Mouse (Mus musculus) midbrain, embryonic 10.5 days (tissue): ENCODE results near the gene Pgd. TPM values are rescaled to one million over a fixed set of nuclear protein-coding genes. Genes with fewer than 3 reads are reported as not detected.

ENCODE experiments used
- DNase-seq: peaks from one replicate; pipeline ENCODE4 v3.0.0-alpha.2; 2017; ENCODE audit warnings: low spot score
- H3K27ac ChIP-seq: fragments of 300-500 bp; sonication (generic); replicated peaks from 2 replicates; pipeline ENCODE4 v1.5.1; 2016; ENCODE audit warnings: mild to moderate bottlenecking
- H3K27me3 ChIP-seq: fragments of 300-500 bp; sonication (generic); 2 replicates; pipeline ENCODE4 v1.6.1; 2016; ENCODE audit warnings: low read depth, mild to moderate bottlenecking; ENCODE audit not compliant: poor library complexity, severe bottlenecking
- H3K36me3 ChIP-seq: fragments of 300-500 bp; sonication (generic); 2 replicates; pipeline ENCODE4 v1.6.1; 2016; ENCODE audit warnings: mild to moderate bottlenecking, moderate library complexity
- H3K4me1 ChIP-seq: fragments of 300-500 bp; sonication (generic); 2 replicates; pipeline ENCODE4 v1.6.1; 2016
- H3K4me3 ChIP-seq: fragments of 300-500 bp; sonication (generic); 2 replicates; pipeline ENCODE4 v1.5.1; 2016; ENCODE audit warnings: mild to moderate bottlenecking, moderate library complexity
- H3K9me3 ChIP-seq: fragments of 300-500 bp; sonication (generic); replicated peaks from 2 replicates; pipeline ENCODE4 v1.6.1; 2016; ENCODE audit warnings: mild to moderate bottlenecking
- WGBS: fragments of 180-500 bp; shearing (Covaris S2); methylation state at CpG from one replicate; pipeline ENCODE4 v1.1.7; 2016; 5-methylcytosine and 5-hydroxymethylcytosine counted together
- polyA plus RNA-seq: library from polyadenylated mRNA; unstranded; fragments of >200 nt; fragmentation: Nextera tagmentation; extraction: Ambion mirVana; gene quantifications from 2 replicates; pipeline ENCODE4 v1.2.1, GENCODE M21; 2016

Gene Pgd
- polyA plus RNA-seq, 1 experiment from 2014 or later: 168 TPM

DNA sequence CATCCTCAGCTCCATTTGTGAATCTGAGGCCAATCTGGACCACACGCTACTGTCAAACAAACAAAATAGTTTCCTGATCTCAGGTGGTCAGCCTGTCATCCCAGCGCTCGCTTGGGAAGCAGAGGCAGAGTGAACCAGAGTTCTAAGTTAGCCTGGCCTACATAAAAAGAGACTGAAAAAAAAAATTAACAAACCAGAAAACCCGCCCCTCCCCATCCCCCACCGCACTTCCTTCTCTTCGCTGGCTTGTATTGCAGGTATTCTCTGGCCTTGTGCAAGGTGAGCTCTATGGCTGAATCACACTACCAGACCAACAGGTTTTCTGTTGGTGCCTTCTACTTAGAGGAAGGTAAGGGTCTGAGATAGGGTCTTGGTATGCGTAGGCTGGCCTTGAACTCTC, 19.0 kb downstream of the Pgd start:
- no peak overlapping the region for H3K4me3 ChIP-seq
- H3K36me3 ChIP-seq: peaks cover 37% of the 10 kb centered on the region
- H3K4me1 ChIP-seq: peaks cover 22% of the 10 kb centered on the region
- DNase-seq: no peak
- WGBS: 87% methylated on average over 7 of the region's 7 CpGs
- H3K27me3 ChIP-seq: no peaks in the 10 kb centered on the region; the same call in 1 of the 2 replicates
- no peak overlapping the region for H3K27ac ChIP-seq
- no peaks in the 10 kb centered on the region for H3K9me3 ChIP-seq

DNA sequence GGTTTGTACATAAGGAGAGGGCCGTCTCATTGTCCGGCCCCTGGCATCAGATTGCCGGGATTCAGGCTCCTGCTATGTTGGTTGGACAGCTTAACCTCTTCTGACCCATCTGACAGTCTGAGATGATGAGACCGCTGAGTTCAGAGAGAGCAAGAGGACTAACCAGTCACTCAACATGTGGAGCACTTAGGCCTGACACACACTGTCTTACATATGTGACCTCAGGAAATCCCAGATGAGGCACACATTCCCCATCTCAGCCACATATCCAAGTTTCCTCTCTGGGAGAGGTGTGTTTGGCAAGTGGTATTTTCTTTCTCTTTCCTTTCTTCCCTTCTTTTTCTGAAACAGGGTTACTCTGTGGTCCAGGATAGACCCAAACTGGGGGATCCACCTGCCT, 21.4 kb downstream of the Pgd start:
- Histone ChIP-seq H3K4me3 (no peak overlapping the region), H3K27ac (peak overlapping the region; percentile 78), H3K4me1 (peaks cover 20% of the 10 kb centered on the region), H3K27me3 (no peaks in the 10 kb centered on the region; the same call in 1 of the 2 replicates), H3K36me3 (peaks cover 13% of the 10 kb centered on the region), H3K9me3 (no peaks in the 10 kb centered on the region)
- WGBS: 73% methylated on average over 4 of the region's 4 CpGs
- no peak for DNase-seq

DNA sequence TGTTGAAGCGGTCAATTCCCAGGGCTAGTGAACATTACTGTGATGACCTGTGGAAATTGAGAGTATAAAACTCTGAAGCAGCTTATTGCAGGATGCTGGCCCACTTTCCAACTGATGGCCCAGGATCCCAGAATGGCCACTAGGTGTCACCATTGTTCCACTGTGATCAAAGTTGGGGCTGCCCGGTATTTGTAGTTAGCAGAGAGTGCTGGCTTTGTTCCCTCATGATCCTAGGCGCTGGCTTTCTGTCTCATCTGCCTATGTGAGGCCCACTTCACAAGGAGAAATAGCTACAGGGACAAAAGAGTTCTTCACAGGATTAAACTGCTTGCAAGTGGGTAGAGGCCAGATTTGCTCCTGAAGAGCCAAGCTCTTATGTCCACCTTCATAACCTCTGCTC, 22.1 kb downstream of the Pgd start:
- Histone ChIP-seq H3K36me3 (peaks cover 6% of the 10 kb centered on the region), H3K9me3 (no peaks in the 10 kb centered on the region), H3K27me3 (no peaks in the 10 kb centered on the region; the same call in 1 of the 2 replicates), H3K4me1 (peaks cover 20% of the 10 kb centered on the region), H3K27ac (peak overlapping the region; percentile 78), H3K4me3 (peak overlapping the region; percentile 7; the same call in 1 of the 2 replicates)
- 5% methylated on average over 3 of the region's 3 CpGs for WGBS
- DNase-seq: peak; percentile 86

DNA sequence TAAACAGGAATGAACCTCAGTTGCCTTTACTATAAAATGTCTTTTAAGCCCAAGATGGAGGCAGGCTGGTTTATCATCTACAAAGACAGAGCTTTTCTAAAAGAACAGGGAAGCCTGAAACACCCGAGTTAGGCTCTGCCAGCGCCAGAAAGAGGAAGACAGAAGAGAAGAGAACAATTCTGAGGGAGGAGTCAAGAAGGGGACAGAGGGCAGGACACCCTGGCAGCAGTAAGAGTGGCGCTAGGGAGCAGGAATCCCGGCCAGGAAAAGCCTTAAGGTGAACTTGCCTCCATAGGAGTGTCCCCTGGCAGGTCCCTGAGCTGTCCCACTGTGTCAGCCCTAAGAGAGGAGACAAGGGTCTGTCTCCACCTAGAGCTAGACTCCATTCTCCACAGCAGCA, 23.0 kb downstream of the Pgd start:
- no peak for DNase-seq
- Histone ChIP-seq H3K27me3 (no peaks in the 10 kb centered on the region; the same call in 1 of the 2 replicates), H3K4me3 (no peak overlapping the region), H3K27ac (no peak overlapping the region), H3K36me3 (no peaks in the 10 kb centered on the region), H3K4me1 (peaks cover 20% of the 10 kb centered on the region), H3K9me3 (no peaks in the 10 kb centered on the region)
- WGBS: 33% methylated on average over 4 of the region's 4 CpGs

DNA sequence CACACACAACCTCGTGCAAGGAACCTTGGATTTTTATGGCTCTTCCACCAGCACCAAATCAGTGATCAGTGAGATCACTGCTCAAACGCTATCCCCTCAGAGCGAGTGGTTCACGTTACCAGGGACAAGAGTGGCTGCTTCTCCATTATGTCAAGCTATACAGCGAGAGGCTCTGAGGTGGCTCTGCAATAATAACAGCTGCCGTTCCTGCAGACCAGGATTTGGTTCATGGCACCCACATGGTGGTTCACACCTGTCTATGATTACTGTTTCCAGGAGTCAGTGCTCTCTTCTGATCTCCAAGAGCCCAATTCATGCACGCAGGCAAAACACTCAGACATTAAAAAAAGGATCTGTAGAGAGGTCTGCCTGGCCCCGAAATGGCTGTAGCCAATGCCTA, 28.1 kb downstream of the Pgd start:
- no peaks in the 10 kb centered on the region for H3K9me3 ChIP-seq
- peaks cover 13% of the 10 kb centered on the region for H3K36me3 ChIP-seq
- WGBS: 85% methylated on average over 8 of the region's 8 CpGs
- DNase-seq: no peak
- H3K27ac ChIP-seq: no peak overlapping the region
- no peak overlapping the region for H3K4me3 ChIP-seq
- H3K27me3 ChIP-seq: no peaks in the 10 kb centered on the region; the same call in 1 of the 2 replicates
- peaks cover 11% of the 10 kb centered on the region for H3K4me1 ChIP-seq

DNA sequence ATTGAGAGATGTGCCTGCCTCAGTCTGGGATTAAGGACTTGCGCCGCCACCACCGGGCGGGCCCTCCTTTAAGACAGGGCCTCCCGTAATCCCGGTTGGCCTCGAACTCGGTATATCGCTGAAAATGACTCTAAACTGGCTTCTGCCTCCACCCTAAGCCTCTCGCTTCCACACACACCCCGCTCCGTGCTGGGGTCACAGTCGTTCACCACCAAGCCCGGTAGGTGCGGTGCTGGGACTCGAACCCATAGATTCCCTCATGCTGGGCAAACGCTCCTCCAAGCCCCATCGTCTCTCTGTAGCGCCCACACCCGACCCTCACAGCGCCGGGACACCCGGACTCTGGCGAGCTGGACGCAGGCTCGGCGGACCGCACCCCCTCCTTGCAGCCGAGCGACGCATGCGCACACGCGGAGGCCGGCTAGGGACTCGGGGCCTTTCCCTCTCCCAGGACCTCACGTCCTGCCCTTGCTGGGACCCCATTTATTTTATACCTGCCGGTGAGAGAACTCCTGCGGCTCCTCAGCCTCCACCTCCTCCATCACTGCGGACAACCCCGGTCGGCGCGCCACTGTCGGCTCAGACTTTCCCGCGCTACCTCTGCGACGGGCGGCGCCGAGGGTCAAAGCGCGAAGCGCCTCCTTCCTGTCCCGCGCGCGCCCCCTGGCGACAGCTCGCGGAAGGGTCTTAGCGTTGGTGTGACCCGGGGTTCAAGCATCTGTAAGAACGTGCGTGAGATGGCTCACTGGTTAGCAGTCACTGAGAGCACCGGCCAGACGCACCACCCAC, 29.4 kb downstream of the Pgd start, which contains the start of gene Cenps:
Cenps (minus strand) TSS at position 648 of the 789 bp plus-strand sequence.
- Histone ChIP-seq H3K27me3 (no peaks in the 10 kb centered on the region), H3K9me3 (no peaks in the 10 kb centered on the region), H3K4me1 (peaks cover 18% of the 10 kb centered on the region), H3K4me3 (peak within 1 kb of the TSS; percentile 60), H3K36me3 (peaks cover 24% of the 10 kb centered on the region), H3K27ac (peak within 1 kb of the TSS; percentile 93)
- under 1% methylated on average over 68 of the region's 68 CpGs for WGBS
- peak; percentile 95 for DNase-seq

DNA sequence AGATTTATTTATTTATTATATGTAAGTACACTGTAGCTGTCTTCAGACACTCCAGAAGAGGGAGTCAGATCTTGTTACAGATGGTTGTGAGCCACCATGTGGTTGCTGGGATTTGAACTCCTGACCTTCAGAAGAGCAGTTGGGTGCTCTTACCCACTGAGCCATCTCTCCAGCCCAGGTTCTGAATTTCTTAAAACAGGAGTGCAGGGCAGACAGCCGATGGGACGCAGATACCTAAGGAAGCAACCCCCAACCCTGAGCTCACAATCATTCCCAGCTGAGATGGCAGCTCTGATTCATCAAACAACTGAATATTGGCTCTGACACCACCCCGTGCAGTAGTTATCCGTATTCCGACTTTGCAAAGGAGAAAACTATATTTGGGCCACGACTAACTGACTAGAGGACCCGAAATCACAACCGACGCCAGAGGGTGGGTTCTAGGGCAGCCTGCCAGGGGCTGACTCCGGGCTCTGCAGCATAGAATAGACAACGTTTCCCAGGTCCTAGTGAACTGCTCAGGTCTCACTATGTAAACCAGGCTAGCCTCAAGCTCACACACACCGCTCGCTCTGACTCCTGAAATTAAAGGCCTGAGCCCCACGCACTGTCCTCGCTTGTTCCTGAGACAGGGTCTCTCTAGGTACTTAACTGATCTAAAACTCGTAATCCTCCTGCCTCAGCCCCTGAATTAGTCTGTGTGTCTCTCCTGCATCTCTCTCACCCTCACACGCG, 30.3 kb downstream of the Pgd start:
- 72% methylated on average over 18 of the region's 18 CpGs for WGBS
- H3K27ac ChIP-seq: peak overlapping the region; percentile 93
- DNase-seq: no peak

DNA sequence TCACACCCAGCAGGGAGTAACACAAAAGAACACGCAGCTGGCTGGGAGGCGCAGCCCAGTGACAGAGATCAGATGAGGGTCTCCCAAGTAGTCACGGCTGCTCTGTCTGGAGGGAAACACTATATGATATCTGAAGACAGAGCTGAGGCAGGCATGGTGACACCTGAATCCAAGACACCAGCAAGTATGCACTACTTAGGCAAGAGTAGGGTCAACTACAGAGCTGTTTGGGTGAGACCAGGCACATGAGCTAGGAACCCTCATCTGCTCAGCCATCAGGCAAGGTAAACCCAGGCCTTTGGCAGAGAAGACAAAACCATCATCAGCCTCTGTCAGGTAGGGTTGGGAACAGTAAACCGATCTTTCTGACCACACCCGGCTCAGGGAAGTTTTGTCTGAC, 33.2 kb downstream of the Pgd start:
- Histone ChIP-seq H3K36me3 (peaks cover 62% of the 10 kb centered on the region), H3K27me3 (no peaks in the 10 kb centered on the region), H3K4me3 (no peak overlapping the region), H3K27ac (0 out of 2 replicates have a peak overlapping the region, but pooled peaks have one; percentile 9), H3K9me3 (no peaks in the 10 kb centered on the region), H3K4me1 (peaks cover 20% of the 10 kb centered on the region)
- DNase-seq: no peak
- WGBS: 83% methylated on average over 5 of the region's 5 CpGs

More for the DNA sequence above, 30.3 kb downstream of the Pgd start:
- peaks cover 20% of the 10 kb centered on the region for H3K4me1 ChIP-seq
- peaks cover 33% of the 10 kb centered on the region for H3K36me3 ChIP-seq
- no peaks in the 10 kb centered on the region for H3K9me3 ChIP-seq
- H3K27me3 ChIP-seq: no peaks in the 10 kb centered on the region
- H3K4me3 ChIP-seq: peak overlapping the region; percentile 60

DNA sequence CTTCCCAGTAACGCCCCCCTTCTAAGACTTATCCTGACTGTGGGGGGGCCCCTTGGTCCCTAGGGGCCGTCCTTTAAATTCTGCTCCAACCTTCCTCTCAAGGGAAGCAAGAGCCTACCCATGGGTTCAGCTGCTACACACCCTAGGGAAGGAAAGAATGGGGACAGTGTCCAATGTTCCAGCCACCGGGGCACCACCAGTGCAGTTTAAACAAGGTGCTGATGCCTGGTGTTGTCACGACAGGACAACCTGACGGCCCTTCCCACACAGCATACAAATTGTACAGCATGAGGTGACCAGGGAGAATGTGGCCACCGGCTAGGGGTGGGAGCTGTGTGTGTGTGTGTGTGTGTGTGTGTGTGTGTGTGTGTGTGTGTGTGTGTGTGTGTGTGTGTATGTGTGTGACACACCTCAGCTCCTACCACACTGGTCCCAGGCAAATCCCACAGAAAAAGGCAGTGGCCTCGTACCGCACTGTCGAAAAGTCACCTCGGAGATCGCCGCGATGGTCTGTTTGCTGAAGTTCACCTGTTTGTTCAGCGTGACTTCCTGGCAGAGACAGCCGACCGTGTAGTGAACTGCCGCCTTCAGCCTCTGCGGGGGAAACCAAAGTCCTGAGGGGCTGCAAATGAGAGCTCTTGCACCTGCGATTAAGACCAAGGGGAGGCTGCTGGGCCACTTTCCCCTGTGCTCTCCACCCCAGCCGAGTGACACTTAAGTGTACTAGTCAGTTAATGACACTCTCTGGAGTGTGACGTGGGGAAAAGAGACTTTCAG, 34.6 kb downstream of the Pgd start:
- no peak for DNase-seq
- Histone ChIP-seq H3K4me1 (peaks cover 26% of the 10 kb centered on the region), H3K27me3 (no peaks in the 10 kb centered on the region), H3K27ac (no peak overlapping the region), H3K4me3 (no peak overlapping the region), H3K9me3 (no peaks in the 10 kb centered on the region), H3K36me3 (peaks cover 76% of the 10 kb centered on the region)
- 93% methylated on average over 21 of the region's 21 CpGs for WGBS

DNA sequence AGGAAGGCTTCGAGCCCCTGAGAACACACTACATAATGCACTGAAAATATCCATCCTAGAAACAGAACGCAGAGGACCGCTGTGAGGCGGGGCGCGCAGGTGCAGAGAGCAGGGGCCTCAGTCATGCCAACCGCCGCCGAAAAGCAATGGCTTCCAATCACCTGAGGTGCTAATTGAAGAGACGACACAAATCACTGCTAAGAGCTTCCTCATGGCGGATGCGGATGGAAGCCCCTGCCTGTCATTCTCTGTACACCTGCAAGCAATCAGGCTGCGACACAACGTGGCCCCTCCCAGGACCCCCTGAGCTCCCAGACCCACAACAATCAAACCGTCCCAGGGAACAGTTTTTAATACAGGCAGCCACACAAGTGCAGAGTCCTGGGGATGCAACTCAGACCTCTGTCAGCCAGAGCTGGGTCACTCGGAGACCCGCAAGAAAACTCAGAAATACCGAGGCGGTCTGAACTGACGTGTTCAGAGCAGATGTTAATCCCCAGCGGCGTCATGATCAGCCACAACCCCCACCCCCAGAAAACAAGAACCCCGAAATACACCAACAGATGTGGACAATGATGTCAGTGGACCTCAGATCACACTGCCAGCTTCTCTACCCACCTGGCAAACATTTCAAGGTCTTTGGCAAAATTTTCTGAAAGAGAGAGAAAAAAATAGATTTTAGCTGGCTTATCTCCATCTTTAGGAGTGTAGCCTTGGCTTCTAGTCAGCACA, 35.4 kb downstream of the Pgd start:
- peaks cover 21% of the 10 kb centered on the region for H3K4me1 ChIP-seq
- H3K4me3 ChIP-seq: no peak overlapping the region
- H3K27ac ChIP-seq: no peak overlapping the region
- WGBS: 89% methylated on average over 23 of the region's 23 CpGs
- H3K9me3 ChIP-seq: no peaks in the 10 kb centered on the region
- H3K36me3 ChIP-seq: peaks cover 84% of the 10 kb centered on the region
- DNase-seq: no peak
- H3K27me3 ChIP-seq: no peaks in the 10 kb centered on the region

DNA sequence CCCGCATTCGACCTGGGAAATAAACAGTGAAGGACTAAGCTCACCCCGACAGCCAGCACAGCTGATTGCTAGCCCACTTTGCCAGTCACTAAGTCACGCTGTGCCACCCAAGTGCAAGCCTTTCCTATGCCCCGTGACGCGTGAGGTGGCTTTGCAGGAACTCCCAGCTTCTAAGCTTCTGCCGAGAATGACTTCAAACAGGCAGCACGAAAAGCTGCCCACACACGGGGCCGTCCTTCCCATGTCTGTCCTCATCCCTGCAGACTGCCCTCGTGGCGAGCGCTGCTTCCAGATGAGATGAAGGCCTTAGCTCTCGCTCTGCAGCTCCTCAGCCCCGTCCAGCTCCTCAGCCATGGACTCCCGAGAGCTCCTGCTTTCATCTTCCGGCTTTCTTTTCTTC, 38.1 kb downstream of the Pgd start:
- peaks cover 78% of the 10 kb centered on the region for H3K36me3 ChIP-seq
- H3K4me1 ChIP-seq: peaks cover 23% of the 10 kb centered on the region; the same call in 1 of the 2 replicates
- 82% methylated on average over 18 of the region's 18 CpGs for WGBS
- no peak for DNase-seq
- no peak overlapping the region for H3K4me3 ChIP-seq
- no peaks in the 10 kb centered on the region for H3K9me3 ChIP-seq
- H3K27me3 ChIP-seq: no peaks in the 10 kb centered on the region
- peak overlapping the region; percentile 55; the same call in 1 of the 2 replicates for H3K27ac ChIP-seq

DNA sequence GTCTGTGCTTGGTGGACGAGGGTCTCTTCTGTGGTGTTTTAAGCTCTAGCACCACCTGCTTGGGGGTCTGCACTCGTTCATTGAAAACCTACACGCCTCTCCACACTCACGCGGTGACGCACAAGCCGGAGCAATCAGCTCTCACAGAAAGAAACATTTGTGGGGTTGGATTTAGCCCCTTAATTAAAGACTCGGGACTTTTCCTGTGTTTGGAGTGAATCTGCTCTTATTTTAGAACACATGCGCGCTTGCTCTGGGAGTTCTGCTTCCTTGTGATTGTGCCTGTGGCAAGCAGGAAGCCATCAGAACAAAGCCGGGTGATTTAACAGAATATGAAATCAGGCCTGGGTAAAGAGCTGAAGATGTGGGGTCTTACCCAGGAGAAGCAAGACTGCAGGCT, 39.9 kb downstream of the Pgd start, which contains the start of gene Cort:
Cort (minus strand) TSS at position 101 of the 400 bp plus-strand sequence.
- no peak for DNase-seq
- Histone ChIP-seq H3K27me3 (no peaks in the 10 kb centered on the region), H3K9me3 (no peaks in the 10 kb centered on the region), H3K36me3 (peaks cover 62% of the 10 kb centered on the region), H3K4me3 (no peak within 1 kb of the TSS), H3K4me1 (peaks cover 14% of the 10 kb centered on the region; the same call in 1 of the 2 replicates), H3K27ac (peak within 1 kb of the TSS; percentile 70)
- 91% methylated on average over 11 of the region's 11 CpGs for WGBS
